Mouse (Mus musculus): Measurements from ENCODE around the gene C87436.

The C87436 gene

DNA sequence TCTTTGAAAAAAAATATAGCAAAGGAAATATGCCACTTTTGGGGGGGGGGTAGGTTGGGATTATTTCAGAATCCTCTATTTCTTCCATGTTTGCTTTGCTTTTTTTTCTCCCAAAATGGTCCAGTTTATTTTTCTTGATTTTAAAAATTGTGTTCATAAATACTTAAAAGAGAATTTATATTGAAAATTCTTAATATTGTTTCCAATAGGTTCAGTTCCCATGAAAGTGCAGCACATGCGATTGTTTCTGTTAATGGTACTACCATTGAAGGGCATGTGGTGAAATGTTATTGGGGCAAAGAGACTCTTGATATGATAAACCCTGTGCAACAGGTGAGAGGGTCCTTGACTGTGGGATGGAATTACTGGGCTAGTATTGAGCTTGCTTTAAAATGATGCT is 11.8 kb upstream of the C87436 start, which contains the start of gene Gm44790:
Gene Gm44790 (plus strand): TSS at position 301 of the 400 bp plus-strand sequence.
- no peak for DNase-seq (ENCODE audit: low read depth)

DNA sequence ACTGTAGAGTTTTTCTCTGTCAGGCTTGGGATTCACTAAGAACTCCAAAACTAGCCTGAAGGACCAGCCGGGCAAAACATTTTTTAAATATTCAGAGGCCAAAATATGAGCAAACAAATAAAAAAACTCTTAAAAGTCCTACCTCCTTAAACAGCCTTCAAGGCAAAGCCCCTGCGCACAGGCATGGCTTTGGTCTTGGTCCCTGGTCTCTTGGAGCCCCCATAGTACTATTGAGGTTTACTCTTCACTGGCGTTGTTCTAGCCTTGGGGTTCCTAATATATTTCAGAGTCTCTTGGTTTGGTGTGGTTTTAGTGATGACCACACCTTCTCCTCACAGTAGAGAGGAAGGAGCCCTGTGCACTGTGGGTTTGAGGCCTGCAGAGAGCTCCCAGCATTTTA is 6.6 kb upstream of the C87436 start:
- no peak for DNase-seq (ENCODE audit: low read depth)

DNA sequence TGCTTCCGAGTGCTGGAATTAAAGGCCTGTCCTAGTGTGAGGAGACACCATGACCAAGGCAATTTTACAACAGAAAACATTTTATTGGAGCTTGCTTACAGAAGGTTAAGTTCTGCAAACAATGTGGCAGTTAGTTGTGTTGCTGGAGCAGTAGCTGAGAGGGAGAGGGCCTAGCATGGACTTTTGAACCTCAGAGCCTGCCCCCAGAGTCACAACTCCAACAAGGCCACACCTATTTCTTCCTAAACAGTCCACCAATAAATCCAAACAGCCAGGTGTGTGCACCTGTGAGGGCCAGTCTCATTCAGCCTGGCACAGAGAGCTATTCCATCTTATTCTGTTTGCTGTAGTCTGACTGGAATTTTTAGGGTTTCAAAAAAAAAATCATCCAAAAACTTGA is 4.5 kb upstream of the C87436 start:
- no peak for DNase-seq (ENCODE audit: low read depth)

DNA sequence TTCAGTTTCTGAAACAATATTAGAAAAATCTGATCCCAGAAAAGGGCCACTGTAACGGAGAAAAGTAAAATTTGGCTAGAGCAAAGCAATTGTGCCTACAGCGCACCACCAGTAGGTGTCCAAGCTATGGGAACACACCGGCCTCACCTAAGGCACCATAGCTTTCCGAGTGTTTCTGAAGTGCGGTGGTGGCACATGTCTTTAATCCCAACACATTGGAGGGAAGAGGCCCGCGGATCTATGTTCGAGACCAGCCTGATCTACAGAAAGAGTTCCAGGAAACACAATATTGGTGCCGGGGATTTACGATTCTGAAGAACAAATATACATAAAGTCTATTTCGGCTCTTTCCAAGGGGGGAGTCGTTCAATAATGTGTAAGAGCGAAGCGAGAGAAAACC is 463 bp upstream of the C87436 start:
- peak; percentile 79 for DNase-seq (ENCODE audit: low read depth)

DNA sequence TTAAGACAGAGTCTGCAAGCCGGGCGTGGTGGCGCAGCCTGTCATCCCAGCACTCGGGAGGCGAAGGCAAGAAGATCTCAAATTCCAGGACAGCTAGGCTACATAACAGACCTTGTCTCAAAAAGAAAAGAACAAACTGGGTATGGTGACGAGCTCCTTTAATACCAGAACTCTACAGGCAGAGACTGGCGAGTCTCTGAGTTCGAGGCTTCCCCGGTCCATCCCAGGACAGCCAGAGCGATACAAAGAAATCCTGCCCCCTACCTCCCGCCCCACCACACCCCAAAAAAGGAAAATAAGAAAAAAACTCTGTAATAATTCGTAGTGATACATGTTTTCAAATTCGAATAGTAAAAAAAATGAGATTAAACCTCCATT is 934 bp downstream of the C87436 start:
- DNase-seq (ENCODE audit: low read depth), result no peak

DNA sequence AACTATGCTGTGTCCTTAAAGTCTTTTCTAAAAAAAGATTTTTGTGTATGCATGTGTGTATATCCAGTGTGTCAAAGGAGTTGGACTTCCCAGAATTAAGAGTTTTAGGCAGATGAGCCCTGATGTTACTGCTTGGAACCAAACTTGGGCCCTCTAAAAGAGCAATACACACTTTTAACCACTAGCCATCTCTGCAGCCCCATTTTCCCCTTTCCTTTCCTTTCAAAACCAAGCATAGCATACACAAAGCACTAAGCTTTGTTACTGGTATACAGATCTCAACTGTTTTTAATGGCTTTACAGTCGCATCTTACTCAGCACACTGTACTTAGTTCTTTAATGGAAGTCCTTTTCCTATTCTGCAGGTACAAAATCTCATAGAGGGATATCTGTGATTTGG is 1.4 kb downstream of the C87436 start:
- DNase-seq (ENCODE audit: low read depth), result peak; percentile 33

DNA sequence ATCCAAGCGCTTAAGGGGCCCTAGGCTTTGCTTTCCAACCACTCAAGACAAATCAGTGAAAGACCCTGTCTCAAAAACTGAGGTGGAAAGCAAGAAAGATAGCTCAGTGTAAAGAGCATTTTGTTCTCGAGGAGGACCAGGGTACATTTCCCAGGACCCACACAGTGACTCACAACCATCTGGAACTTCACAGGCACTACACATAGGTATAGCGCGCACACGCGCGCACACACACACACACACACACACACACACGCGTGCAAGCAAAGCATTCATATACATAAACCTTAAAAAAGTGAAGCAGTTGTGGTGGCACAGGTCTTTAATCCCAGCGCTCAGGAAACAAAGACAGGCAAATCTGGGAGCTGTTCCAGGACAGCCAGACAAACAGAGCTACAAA is 3.4 kb downstream of the C87436 start:
- DNase-seq (ENCODE audit: low read depth), result no peak

DNA sequence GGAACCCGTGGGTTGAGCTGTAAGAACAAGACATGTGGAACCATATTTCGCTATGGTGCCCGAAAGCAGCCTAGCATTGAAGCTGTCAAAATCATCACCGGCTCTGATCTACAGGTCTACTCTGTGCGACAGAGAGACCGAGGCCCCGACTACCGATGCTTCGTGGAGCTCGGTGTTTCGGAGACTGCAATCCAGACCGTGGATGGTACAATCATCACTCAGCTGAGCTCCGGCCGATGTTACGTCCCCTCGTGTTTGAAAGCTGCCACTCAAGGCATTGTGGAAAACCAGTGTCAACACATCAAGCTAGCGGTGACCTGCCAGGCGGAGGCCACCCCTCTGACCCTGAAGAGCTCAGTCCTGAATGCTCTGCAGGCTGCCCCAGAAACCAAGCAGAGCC is 7.4 kb downstream of the C87436 start:
- no peak for DNase-seq (ENCODE audit: low read depth)

DNA sequence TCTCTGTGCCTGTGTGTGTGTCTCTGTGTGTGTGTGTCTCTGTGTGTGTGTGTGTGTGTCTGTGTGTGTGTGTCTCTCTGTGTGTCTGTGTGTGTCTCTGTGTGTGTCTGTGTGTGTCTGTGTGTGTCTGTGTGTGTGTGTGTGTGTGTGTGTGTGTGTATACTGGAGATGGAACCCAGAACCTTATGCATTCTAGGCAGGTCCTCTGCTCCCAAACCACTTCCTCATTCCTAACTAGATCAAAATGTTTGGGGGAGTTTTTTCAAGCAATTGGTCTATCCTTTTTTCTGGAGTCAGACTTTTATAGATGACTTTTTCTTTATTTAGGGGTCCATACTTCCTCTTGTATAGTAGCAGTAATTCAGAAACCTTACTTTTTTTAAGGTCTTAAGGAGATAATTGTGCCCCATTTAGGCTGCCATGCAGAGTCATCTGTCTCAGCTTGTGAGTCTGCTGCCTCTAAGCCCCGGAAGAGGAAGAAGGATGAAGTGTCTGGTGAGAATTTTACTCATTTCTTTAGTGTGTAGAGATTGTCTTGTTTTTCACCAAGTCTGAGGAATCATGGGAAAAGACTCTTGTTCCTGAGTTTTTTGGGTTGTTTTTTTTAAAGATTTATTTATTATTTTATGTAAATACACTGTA is 8.9 kb downstream of the C87436 start:
- no peak for DNase-seq (ENCODE audit: low read depth)

DNA sequence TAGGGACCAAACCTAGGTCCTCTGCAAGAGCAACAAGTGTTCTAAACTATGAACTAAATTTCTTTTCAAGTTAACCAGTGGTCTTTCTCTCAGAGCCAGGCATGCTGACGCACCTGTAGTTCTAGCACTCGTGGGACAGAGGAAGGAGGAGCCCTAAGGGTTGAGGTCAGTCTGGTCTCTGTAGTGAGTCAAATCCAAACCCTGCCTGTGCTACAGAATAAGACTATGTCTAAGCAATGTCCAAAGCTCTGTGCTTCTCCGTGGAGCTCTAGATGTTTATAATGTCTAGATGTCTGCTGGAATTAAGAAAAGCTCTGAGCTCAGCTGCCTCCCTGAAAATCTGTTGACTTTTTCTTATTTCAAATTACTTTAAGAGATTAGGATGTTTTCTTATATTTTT is 18.6 kb downstream of the C87436 start:
- no peak for DNase-seq (ENCODE audit: low read depth)

DNA sequence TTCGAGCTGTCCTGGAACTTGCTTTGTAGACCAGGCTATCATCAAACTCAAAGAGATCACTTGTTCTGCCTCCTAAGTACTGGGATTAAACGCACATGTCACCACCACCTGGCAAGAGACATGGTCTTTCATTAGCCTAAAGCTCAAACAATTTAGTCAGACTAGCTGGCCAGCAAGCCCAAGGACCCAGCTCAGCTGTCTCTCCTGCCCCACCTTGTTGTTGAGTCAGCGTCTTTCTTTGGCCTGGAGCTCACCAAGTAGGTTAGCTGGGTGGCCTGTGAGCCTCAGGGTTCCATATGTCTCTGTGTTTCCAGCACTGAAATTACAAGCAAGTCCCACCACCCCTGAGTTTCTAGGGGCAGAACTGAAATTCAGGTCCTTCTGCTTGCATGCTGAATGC is 24.9 kb downstream of the C87436 start:
- DNase-seq (ENCODE audit: low read depth), result no peak

DNA sequence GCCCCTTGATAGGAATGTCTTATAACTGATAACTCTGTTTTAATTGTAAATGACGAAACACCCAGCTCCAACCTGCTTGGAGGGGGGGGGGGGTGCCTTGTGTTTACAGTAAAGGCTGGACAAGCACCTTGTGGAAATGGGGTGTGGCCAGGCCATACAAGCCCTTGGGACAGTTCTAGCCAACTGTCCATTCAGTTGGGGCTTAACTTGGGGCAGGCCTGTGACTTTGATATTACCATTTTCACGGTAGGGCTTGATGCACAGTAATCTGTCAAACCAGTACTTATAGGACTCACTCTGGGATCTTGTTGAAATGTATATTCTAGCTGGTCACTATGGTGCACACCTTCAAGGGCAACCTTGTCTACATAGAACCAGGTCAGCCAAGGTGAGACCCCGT is 33.1 kb downstream of the C87436 start:
- DNase-seq (ENCODE audit: low read depth), result no peak

DNA sequence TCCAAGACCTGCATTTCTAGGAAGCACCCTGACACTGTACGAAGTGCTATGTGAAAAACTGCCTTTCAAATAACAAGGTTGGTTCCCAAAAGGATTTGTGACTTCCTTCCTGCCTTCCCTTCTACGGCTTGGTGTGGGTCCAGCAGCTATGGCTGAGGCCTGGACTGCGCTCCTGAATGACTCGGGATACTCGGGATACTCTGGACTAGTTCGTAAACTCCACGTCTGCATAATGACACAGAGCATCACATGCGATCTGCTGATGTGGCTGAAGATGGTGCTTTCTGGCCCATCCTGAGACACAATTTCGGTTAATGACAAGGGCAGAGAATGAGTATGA is 33.6 kb downstream of the C87436 start:
- no peak for DNase-seq (ENCODE audit: low read depth)

DNA sequence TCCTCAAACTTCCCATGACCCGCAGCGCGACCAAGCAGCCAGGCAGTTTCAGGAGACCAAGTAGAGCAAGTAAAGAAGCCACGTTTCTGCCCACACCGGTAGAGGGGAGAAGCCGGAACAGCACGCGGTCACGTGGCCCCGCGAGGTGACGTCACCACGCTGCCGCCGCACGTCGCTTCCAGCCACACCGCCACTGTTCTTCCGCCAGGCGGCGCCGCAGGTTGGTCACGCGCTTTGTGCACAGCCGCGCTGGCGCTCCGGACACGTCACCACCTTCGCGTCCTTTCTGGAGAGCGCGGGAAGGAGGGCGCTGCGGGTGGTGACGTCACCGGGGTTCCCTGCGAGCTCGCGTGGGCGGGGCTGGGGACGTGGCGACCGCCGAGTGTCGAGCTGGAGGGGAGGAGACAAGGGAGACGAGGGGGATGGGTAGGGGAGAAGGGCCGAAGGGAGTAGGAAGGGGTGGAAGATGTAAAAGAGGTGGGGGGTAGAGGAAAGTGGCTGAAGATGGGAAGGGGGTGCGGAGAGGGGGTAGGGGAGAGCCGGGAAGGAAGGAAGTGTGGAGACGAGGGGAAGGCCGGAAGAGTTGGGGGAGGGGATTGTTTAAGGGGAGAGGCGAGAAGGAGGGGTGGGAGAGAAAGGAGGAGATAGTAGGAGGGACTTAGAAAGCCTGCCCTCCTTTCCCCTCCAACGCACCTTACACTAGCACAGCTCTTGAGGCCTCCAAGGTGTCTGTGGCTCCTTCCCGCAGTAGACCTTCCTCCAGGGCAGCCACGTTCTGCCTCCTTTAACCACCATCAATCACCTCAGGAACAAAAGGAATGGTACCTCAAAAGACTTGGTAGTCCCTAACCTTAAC is 34.2 kb downstream of the C87436 start:
- DNase-seq (ENCODE audit: low read depth), result peak; percentile 100

DNA sequence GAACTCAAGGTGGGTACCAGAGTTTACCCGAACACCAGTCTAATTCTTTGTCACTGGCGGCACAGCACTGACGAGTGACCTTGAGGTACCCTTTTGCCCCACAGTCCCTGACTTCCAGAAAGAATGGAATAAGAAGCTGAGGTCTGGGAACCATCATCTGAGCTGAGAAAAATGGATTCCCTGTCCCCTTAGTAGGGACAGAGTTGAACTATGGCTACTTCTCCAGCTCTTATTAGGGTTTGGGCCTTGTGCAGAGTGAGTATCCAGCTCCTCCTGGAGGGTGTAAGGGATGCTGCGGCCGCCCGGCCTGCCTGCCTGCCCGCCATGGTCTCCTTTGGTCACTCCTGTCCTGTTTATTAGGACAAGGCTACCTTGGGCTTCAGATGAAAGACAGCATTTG is 34.9 kb downstream of the C87436 start:
- no peak for DNase-seq (ENCODE audit: low read depth)

DNA sequence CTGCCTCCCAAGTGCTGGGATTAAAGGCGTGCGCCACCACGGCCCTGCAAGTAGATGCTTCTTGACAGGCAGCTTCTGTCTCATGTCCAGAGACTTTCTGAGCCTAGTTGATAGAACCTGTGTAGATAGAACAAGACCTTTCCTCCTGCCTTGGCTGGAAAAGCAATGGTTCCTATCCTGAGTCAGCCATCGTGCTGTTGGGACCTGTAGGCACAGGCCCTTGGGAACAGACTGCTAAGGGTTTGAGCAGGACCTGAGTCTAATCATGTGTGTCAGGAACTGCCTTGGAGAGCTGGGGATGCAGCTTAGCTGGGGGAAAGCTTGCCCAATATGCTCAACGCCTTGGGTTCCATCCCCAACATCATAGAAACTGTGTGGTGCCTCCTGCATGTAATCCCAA is 35.9 kb downstream of the C87436 start:
- DNase-seq (ENCODE audit: low read depth), result no peak

DNA sequence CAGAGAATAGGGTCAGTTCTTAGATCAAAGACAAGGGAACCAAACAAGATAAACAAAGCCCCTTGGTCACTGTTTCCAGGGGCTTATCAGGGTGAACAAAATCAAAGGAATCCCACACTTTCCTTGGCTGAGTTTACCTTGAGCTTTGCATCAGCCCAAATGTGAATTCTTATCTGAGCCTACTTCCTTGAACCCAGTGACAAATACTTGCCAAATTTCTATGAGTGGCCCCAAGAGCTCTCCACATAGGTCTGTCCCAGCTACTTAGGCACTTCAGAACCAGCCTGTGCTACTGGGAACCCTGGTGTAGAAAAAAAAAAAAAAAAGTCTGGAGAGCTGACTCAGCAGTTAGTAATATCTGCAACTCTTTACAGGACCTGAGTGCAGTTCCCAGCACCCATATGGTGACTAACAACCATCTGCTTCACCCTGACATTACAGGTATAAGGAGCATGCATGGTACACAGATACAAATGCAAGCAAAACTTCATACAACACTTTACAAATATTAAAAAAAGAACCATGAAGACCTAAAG is 36.5 kb downstream of the C87436 start:
- no peak for DNase-seq (ENCODE audit: low read depth)

DNA sequence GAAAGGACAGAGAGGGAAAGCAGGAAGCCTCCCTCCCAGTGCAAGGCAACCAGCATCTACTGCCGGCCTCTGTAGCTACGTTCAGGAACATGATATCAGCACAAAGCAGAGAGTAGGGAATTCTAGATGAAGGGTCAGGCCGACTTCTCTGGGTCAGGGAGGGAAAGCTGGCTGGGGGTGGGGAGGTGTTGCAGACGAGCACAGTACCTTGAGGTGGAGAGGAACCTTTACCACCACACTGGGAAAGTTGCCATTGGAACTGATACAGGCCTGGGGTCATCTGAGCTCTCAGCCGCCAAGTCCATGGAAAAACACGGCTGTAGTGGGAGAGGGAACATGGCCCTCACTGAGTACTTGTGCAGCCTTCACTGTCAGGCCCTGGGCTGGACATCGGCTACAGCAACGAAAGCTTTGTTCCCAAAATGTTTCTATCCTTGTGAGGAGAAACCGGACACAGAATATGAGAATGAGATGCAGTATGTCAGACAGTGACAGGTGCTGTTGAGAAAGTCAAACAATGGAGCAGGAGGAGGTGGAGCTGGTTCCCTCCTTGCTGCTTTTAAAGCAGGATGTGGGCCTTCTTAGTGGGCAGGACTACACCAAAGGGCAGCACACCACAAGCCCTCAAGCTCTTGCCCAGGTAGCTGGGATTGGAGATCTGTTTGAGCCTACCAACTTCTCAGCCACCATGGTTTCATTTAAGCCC is 37.4 kb downstream of the C87436 start:
- peak; percentile 48 for DNase-seq (ENCODE audit: low read depth)

DNA sequence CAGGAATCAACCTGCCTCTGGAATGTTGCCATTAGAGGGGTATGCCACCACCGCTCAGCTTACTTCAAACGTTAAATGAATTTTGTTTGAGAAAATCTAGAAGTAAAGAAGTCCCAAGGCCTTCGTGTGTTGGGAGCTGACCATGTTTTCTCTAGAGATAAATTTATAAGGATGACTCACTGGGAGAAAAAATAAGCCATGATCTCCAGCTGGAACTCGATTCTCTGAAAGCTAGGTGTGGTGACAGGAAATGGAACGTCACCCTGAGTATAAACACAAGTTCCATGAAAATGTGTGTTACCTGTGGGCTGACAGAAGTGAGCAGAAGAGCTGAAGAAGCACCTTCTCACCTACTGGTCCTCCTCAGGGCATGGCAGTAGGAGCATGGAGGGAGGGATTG is 38.8 kb downstream of the C87436 start:
- DNase-seq (ENCODE audit: low read depth), result no peak

DNA sequence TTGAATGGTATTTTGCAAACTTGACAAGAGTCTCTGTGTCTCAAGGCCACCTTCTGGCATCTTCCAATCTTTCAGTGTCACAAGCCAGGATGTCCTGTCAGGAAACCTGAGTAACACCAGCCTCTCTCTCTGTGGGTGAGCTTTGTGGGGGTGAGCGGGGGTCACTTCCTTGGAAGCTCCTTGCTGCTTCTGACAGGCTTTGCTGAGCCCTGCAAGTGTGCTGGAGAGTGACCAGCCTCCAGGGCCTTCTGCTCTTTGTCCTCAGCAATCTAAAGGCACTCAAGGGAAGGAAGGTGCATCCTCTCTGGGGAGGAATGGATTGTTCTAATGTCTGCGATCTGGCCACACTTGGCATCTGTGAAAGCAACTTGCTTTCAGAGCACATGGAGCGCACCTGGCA is 41.1 kb downstream of the C87436 start:
- DNase-seq (ENCODE audit: low read depth), result no peak

DNA sequence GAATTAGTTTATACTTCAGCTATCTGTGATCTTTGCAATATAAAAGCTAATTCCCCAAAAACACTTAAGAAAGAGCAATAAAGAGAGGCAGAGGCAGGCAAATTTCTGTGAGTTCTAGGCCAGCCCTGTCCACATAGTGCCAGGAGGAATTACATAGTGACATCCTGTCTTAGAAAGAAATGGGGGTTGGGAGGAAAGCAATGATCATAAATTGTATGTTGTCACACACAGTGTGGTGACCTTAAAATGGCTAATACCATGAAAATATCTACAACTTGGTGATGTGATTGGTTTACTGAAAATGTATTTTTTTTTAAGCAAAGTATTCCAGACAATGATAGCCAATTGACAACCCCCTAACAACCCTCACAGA is 41.6 kb downstream of the C87436 start:
- DNase-seq (ENCODE audit: low read depth), result no peak

DNA sequence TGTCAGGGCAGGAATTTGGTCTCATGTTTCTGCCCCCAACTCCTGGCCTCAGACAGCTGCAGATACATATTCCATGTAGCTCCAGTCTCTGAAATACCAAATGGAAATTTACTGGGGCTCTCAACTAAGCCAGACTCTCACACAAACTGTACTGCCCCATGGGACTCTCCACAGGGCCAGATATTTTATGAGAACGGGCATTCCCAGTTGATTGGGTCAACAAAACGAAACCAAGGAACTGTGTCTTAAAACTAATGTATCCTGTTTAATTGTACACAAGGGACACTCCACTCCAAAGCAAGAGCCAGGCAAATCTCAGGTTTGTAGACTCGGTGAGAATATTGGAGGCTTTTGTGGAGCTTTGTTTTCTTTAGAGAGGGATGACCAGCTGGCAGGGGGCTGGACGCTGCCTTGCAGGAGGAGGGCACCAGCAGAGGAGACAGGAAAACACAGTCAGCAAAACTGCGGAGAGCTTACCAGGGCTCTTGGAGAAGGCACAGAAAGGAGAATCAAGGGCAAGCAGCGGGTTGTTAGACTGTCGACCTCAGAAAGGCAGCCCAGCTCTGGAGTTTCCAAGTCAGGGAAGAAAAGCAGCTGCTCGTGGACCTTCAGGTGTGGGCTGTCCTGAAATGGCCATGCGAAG is 42.1 kb downstream of the C87436 start:
- DNase-seq (ENCODE audit: low read depth), result no peak

DNA sequence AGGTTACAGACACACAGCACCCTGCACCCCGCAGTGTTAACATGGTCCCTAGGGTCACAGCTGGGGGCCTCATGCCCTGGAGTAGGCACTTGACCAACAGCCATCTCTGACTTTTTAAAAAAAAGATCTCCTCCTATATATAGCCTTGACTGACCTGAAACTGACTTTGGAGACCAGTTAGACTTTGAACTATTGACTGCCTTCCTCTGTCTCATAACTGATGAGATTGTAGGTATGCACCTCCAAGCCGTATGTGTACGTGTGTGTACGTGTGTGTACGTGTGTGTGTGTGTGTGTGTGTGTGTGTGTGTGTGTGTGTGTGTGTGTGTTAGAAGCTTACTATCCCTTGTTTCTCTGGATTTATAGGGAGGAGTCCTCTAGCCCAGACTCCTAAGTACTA is 43.7 kb downstream of the C87436 start:
- no peak for DNase-seq (ENCODE audit: low read depth)

All from naive thymus-derived CD4-positive, alpha-beta T cell, adult 2 months (primary cell).